Mouse (Mus musculus) Patski (cell line): ENCODE measurements around the gene Man2a2. TPM values are rescaled to one million over a fixed set of nuclear protein-coding genes. Genes with fewer than 3 reads are reported as not detected.
A peak's percentile ranks its signal among the peaks of the same experiment; 100 is the strongest.

Experiments
- ATAC-seq: fragments of 100-300 bp; one replicate; pipeline ENCODE4 v1.8.0; 2021
- CTCF ChIA-PET: fragments of 350-600 bp; sonication (Branson Sonifier 250); formaldehyde crosslinking; loops from one replicate; lab custom pipeline; 2022; ENCODE audit warnings: inconsistent platforms; lab: Charles Lee
- POLR2A ChIA-PET: fragments of 350-600 bp; sonication (Branson Sonifier 250); formaldehyde crosslinking; loops from one replicate; lab custom pipeline; 2022; ENCODE audit warnings: antibody characterized with exemption, inconsistent platforms; lab: Charles Lee
- DNase-seq: peaks from one replicate; pipeline ENCODE4 v3.0.0-alpha.2; 2011; ENCODE audit warnings: low read depth, low spot score
- H3K27me3 ChIP-seq: fragments of 371-371 bp; one replicate; pipeline ENCODE4 v1.5.1; 2021
- CTCF ChIP-seq: fragments of 100-300 bp; IDR thresholded peaks from one replicate; pipeline ENCODE4 v1.5.1; 2021
- in situ Hi-C: fragments of 300-500 bp; cut with MboI; formaldehyde crosslinking; loops from 3 replicates; pipeline ENCODE4 v1.11.1; 2018; ENCODE audit warnings: low pct_unique_long_range_greater_than_20kb, mixed read lengths
- polyA plus RNA-seq: library from polyadenylated mRNA; unstranded; gene quantifications from one replicate; pipeline ENCODE4 v1.2.3, GENCODE M21; 2021

The Man2a2 gene
- polyA plus RNA-seq, 1 experiment from 2014 or later = 129 TPM

GRCm38 (mm10) chr7:80410380-80410779 is 39.2 kb upstream of the Man2a2 start:
- ATAC-seq = no peak
- DNase-seq = no peak
- in situ Hi-C loops = no loop called here
- POLR2A ChIA-PET = interaction anchor here (0.5 kb wide), 1 partner anchor 21 kb away, joined by 3 read pairs; no protein-coding TSS in a partner anchor
- CTCF ChIA-PET = interaction anchor here (1.2 kb wide), 1 partner anchor 10 kb away, joined by 3 read pairs; no protein-coding TSS in a partner anchor
- no peak for TF ChIP-seq CTCF
- H3K27me3 ChIP-seq = no peaks in the 10 kb centered on the region

GRCm38 (mm10) chr7:80407712-80408111 is 36.5 kb upstream of the Man2a2 start:
- ChIA-PET CTCF (no interaction called here), POLR2A (no interaction called here)
- in situ Hi-C loops = no loop called here
- no peaks in the 10 kb centered on the region for H3K27me3 ChIP-seq
- DNase-seq (no peak), ATAC-seq (no peak)
- TF ChIP-seq CTCF = no peak

GRCm38 (mm10) chr7:80406186-80406585 is 35.0 kb upstream of the Man2a2 start:
- no peak for TF ChIP-seq CTCF
- in situ Hi-C loops = no loop called here
- ChIA-PET CTCF (no interaction called here), POLR2A (interaction anchor here (0.7 kb wide), 1 partner anchor 160 kb away, joined by 4 read pairs; no protein-coding TSS in a partner anchor)
- no peaks in the 10 kb centered on the region for H3K27me3 ChIP-seq
- DNase-seq (no peak), ATAC-seq (no peak)

GRCm38 (mm10) chr7:80405188-80405695 is 34.1 kb upstream of the Man2a2 start, which contains the start of gene Furin:
Gene Furin, minus strand, starts transcription at chr7:80405436.
- TF ChIP-seq CTCF = no peak
- H3K27me3 ChIP-seq = no peaks in the 10 kb centered on the region
- POLR2A ChIA-PET = interaction anchor here (0.6 kb wide), 1 partner anchor 112 kb away, joined by 4 read pairs; no protein-coding TSS in a partner anchor
- no peak for ATAC-seq
- CTCF ChIA-PET = interaction anchor here (1.0 kb wide), 1 partner anchor 112 kb away, joined by 3 read pairs; no protein-coding TSS in a partner anchor
- in situ Hi-C loops = no loop called here
- no peak for DNase-seq

- DNase-seq = no peak
- TF ChIP-seq CTCF = no peak
- in situ Hi-C loops = no loop called here
- no peak for ATAC-seq
- ChIA-PET CTCF (interaction anchor here (0.7 to 1.0 kb wide), 3 partner anchors 14 to 113 kb away, joined by 3 read pairs; no protein-coding TSS in a partner anchor), POLR2A (no interaction called here)
- H3K27me3 ChIP-seq = no peaks in the 10 kb centered on the region
Measured at GRCm38 (mm10) chr7:80404101-80404894, 33.1 kb upstream of the Man2a2 start.

GRCm38 (mm10) chr7:80403551-80403950 is 32.4 kb upstream of the Man2a2 start:
- TF ChIP-seq CTCF = no peak
- POLR2A ChIA-PET = interaction anchor here (0.6 to 1.2 kb wide), 4 partner anchors 8 to 36 kb away, joined by 3 to 5 read pairs (median 3); no protein-coding TSS in a partner anchor
- H3K27me3 ChIP-seq = no peaks in the 10 kb centered on the region
- no peak for DNase-seq
- CTCF ChIA-PET = interaction anchor here (0.7 kb wide), 1 partner anchor 21 kb away, joined by 3 read pairs; no protein-coding TSS in a partner anchor
- ATAC-seq = no peak
- in situ Hi-C loops = no loop called here

- POLR2A ChIA-PET = interaction anchor here (0.7 to 1.2 kb wide), 3 partner anchors 11 to 36 kb away, joined by 3 read pairs; no protein-coding TSS in a partner anchor
- in situ Hi-C loops = no loop called here
Measured at GRCm38 (mm10) chr7:80402651-80403321, 31.6 kb upstream of the Man2a2 start.

GRCm38 (mm10) chr7:80401860-80402641 is 30.9 kb upstream of the Man2a2 start:
- in situ Hi-C loops = no loop called here
- CTCF ChIA-PET = no interaction called here
- DNase-seq (no peak), ATAC-seq (peak; percentile 22)
- POLR2A ChIA-PET = no interaction called here
- TF ChIP-seq CTCF = no peak
- H3K27me3 ChIP-seq = no peaks in the 10 kb centered on the region

More at GRCm38 (mm10) chr7:80402651-80403321, 31.6 kb upstream of the Man2a2 start:
- ATAC-seq (peak; percentile 55), DNase-seq (no peak)
- no peak for TF ChIP-seq CTCF
- H3K27me3 ChIP-seq = no peaks in the 10 kb centered on the region
- CTCF ChIA-PET = no interaction called here

- ChIA-PET POLR2A (no interaction called here), CTCF (interaction anchor here (0.8 to 2.7 kb wide), 2 partner anchors 9 to 15 kb away, joined by 3 to 11 read pairs; no protein-coding TSS in a partner anchor)
- ATAC-seq = no peak
Measured at GRCm38 (mm10) chr7:80401041-80401859, 30.1 kb upstream of the Man2a2 start.

More at GRCm38 (mm10) chr7:80401041-80401859, 30.1 kb upstream of the Man2a2 start:
- in situ Hi-C loops = no loop called here
- no peaks in the 10 kb centered on the region for H3K27me3 ChIP-seq
- peak; percentile 56 for DNase-seq
- TF ChIP-seq CTCF = no peak
